Mouse (Mus musculus) liver, embryonic 12.5 days (tissue): ENCODE results near the gene Cilp2. TPM values are rescaled to one million over a fixed set of nuclear protein-coding genes. Genes with fewer than 3 reads are reported as not detected.

Source experiments
- ATAC-seq: fragments of 200-750 bp; cut with Nextera tagmentation; 2 replicates; pipeline ENCODE4 v1.8.0; 2017; ENCODE audit warnings: moderate number of reproducible peaks, mild to moderate bottlenecking, moderate library complexity
- H3K27ac ChIP-seq: fragments of 300-500 bp; sonication (generic); 2 replicates; pipeline ENCODE4 v1.5.1; 2016; ENCODE audit warnings: mild to moderate bottlenecking
- H3K27me3 ChIP-seq: fragments of 300-500 bp; sonication (generic); replicated peaks from 2 replicates; pipeline ENCODE4 v1.6.1; 2016; ENCODE audit warnings: mild to moderate bottlenecking, moderate library complexity
- H3K36me3 ChIP-seq: fragments of 300-500 bp; sonication (generic); 2 replicates; pipeline ENCODE4 v1.6.1; 2016; ENCODE audit warnings: mild to moderate bottlenecking, moderate library complexity
- H3K4me1 ChIP-seq: fragments of 300-500 bp; sonication (generic); 2 replicates; pipeline ENCODE4 v1.6.1; 2016
- H3K4me2 ChIP-seq: fragments of 300-500 bp; sonication (generic); 2 replicates; pipeline ENCODE4 v1.6.1; 2016; ENCODE audit warnings: mild to moderate bottlenecking, moderate library complexity
- H3K4me3 ChIP-seq: fragments of 300-500 bp; sonication (generic); 2 replicates; pipeline ENCODE4 v1.5.1; 2016; ENCODE audit warnings: mild to moderate bottlenecking, moderate library complexity
- H3K9ac ChIP-seq: fragments of 300-500 bp; sonication (generic); 2 replicates; pipeline ENCODE4 v1.6.1; 2016; ENCODE audit warnings: mild to moderate bottlenecking, moderate library complexity
- H3K9me3 ChIP-seq: fragments of 300-500 bp; sonication (generic); replicated peaks from 2 replicates; pipeline ENCODE4 v1.6.1; 2016; ENCODE audit warnings: mild to moderate bottlenecking, moderate library complexity
- WGBS: fragments of 180-500 bp; shearing (Covaris S2); methylation state at CpG from one replicate; pipeline ENCODE4 v1.1.7; 2016; ENCODE audit not compliant: insufficient replicate concordance; 5-methylcytosine and 5-hydroxymethylcytosine counted together
- polyA plus RNA-seq: library from polyadenylated mRNA; unstranded; fragments of >200 nt; fragmentation: Nextera tagmentation; extraction: Ambion mirVana; gene quantifications from 2 replicates; pipeline ENCODE4 v1.2.1, GENCODE M21; 2016

Cilp2 gene
- polyA plus RNA-seq, 1 experiment from 2014 or later = 0.14 TPM

GRCm38 (mm10) chr8:69864180-69864579 is 23.3 kb downstream of the Cilp2 start:
- no peaks in the 10 kb centered on the region for H3K36me3 ChIP-seq
- no peak overlapping the region for H3K4me3 ChIP-seq
- peaks cover 8% of the 10 kb centered on the region; the same call in 1 of the 2 replicates for H3K27me3 ChIP-seq
- no peak overlapping the region for H3K4me2 ChIP-seq
- no peak overlapping the region for H3K27ac ChIP-seq
- H3K9ac ChIP-seq = no peak overlapping the region
- ATAC-seq = no peak
- H3K4me1 ChIP-seq = peaks cover 14% of the 10 kb centered on the region
- H3K9me3 ChIP-seq = no peaks in the 10 kb centered on the region
- WGBS = 49% methylated on average over 5 of the region's 5 CpGs

- Histone ChIP-seq H3K9ac (no peak overlapping the region), H3K36me3 (no peaks in the 10 kb centered on the region), H3K27me3 (peaks cover 8% of the 10 kb centered on the region; the same call in 1 of the 2 replicates), H3K4me2 (no peak overlapping the region), H3K27ac (no peak overlapping the region), H3K9me3 (no peaks in the 10 kb centered on the region), H3K4me1 (peaks cover 14% of the 10 kb centered on the region), H3K4me3 (no peak overlapping the region)
- ATAC-seq = peak; percentile 53; the same call in 1 of the 2 replicates
- WGBS = 63% methylated on average over 5 of the region's 5 CpGs
Measured at GRCm38 (mm10) chr8:69863387-69864020, 24.0 kb downstream of the Cilp2 start.

- Histone ChIP-seq H3K9me3 (no peaks in the 10 kb centered on the region), H3K4me2 (no peak overlapping the region), H3K36me3 (no peaks in the 10 kb centered on the region), H3K4me3 (no peak overlapping the region), H3K27ac (no peak overlapping the region), H3K4me1 (peaks cover 14% of the 10 kb centered on the region), H3K27me3 (no peaks in the 10 kb centered on the region; the same call in 1 of the 2 replicates), H3K9ac (no peak overlapping the region)
- no peak for ATAC-seq
- 28% methylated on average over 2 of the region's 2 CpGs for WGBS
Measured at GRCm38 (mm10) chr8:69861251-69861650, 26.2 kb downstream of the Cilp2 start.

DNA sequence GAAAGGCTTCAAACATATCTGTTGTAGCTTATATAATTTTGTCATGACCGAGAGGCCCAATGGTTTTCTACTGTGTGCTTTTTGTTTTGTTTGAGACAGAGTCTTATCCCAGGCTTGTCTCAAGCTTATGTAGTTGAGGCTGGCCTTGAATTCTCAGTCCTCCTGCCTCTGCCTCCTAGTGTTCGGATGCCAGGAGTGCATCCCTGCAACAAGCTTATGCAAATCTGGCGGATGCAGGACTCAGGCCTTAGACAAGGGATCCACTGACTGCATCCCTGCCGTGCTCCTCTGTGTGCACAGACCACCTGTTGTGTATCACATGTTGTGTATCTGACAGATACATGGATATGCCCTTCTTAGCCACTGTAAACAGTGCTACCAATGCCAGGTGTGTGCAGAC is 26.7 kb downstream of the Cilp2 start:
- no peak overlapping the region for H3K4me2 ChIP-seq
- 50% methylated on average over 4 of the region's 4 CpGs for WGBS

GRCm38 (mm10) chr8:69853869-69854268 is 33.6 kb downstream of the Cilp2 start:
- no peaks in the 10 kb centered on the region for H3K27me3 ChIP-seq
- H3K4me1 ChIP-seq = peaks cover 26% of the 10 kb centered on the region
- H3K4me2 ChIP-seq = no peak overlapping the region
- no peak overlapping the region for H3K9ac ChIP-seq
- WGBS = 79% methylated on average over 10 of the region's 10 CpGs
- H3K9me3 ChIP-seq = no peaks in the 10 kb centered on the region
- H3K4me3 ChIP-seq = no peak overlapping the region
- H3K36me3 ChIP-seq = no peaks in the 10 kb centered on the region
- no peak overlapping the region for H3K27ac ChIP-seq
- ATAC-seq = no peak

More for the DNA sequence above, 26.7 kb downstream of the Cilp2 start:
- Histone ChIP-seq H3K36me3 (no peaks in the 10 kb centered on the region), H3K27me3 (no peaks in the 10 kb centered on the region), H3K27ac (no peak overlapping the region), H3K4me3 (no peak overlapping the region), H3K9ac (no peak overlapping the region), H3K4me1 (peaks cover 14% of the 10 kb centered on the region), H3K9me3 (no peaks in the 10 kb centered on the region)
- ATAC-seq = no peak

DNA sequence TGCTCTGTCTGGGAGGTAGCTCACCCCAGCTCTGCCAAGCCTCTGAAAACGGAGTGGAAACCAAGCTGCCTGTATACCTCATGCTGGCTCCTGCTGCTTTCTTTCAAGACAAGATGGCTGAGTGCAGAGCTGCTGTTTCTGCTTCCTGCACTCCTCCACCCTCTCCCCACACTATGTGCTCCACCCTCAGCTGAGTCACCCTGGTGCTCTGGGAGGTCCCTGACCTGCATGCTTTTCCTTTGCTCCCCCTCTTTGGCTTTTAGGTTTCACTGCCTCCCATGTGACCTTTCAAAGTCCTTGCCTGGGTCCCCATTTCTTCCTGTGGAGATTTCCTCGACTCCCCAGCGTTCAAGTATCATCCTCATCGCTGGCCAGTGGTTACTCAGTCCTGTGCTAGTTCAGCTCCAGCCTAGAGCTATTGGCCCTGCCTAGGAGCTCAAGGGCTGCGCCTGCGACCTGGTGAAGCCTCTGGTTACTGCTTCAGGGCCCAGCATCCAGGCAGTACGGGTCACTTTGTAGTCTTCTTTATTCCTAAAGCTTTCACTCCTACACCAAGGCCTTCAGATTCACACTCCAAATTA is 36.5 kb downstream of the Cilp2 start:
- H3K9ac ChIP-seq = no peak overlapping the region; the same call in 1 of the 2 replicates
- peak overlapping the region; percentile 34 for H3K4me2 ChIP-seq
- no peaks in the 10 kb centered on the region for H3K36me3 ChIP-seq
- 68% methylated on average over 7 of the region's 7 CpGs for WGBS
- H3K27ac ChIP-seq = peak overlapping the region; percentile 80
- ATAC-seq = peak; percentile 87
- no peak overlapping the region for H3K4me3 ChIP-seq
- H3K27me3 ChIP-seq = no peaks in the 10 kb centered on the region
- H3K4me1 ChIP-seq = peaks cover 31% of the 10 kb centered on the region
- H3K9me3 ChIP-seq = no peaks in the 10 kb centered on the region

DNA sequence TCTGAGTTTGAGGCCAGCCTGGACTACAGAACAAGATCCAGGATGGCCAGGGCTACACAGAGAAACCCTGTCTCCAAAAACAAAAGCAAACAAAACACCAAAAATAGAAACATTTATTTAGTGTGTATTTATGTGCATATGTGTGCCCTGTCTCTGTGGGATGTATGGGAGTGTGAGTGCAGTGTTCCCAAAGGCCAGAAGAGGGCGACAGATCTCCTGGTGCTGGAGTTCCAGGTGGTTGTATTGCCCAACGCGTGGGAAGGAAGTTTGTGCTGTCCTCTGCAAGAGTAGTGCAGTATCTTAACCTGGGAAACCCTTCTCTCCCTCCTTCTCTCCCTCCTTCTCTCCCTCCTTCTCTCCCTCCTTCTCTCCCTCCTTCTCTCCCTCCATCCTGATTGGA is 37.6 kb downstream of the Cilp2 start:
- Histone ChIP-seq H3K4me1 (peaks cover 31% of the 10 kb centered on the region), H3K4me3 (no peak overlapping the region), H3K27ac (no peak overlapping the region), H3K36me3 (no peaks in the 10 kb centered on the region), H3K9ac (no peak overlapping the region), H3K4me2 (no peak overlapping the region), H3K9me3 (no peaks in the 10 kb centered on the region), H3K27me3 (no peaks in the 10 kb centered on the region)
- WGBS = 50% methylated on average over 3 of the region's 3 CpGs
- no peak for ATAC-seq

DNA sequence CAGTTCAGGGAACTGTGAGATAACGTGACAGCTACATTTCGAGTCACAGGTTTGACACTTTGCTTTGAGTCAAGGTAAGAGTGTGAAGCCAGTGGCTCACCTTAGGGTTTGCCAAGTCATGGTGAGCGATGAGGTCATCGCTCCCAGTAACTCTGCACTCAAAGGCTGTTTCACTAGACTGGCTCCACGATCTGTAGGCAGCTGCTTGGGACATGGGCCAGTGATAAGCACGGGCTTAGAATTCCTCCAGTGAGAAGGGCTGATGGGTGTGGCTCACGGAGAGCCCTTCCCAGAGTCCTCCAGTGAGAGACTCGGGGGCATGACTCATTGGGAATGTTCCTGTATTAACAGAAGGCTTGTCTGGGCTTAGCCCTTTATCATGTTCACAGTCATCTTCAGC is 38.5 kb downstream of the Cilp2 start:
- ATAC-seq = peak; percentile 57
- no peak overlapping the region for H3K4me2 ChIP-seq
- peaks cover 31% of the 10 kb centered on the region for H3K4me1 ChIP-seq
- no peak overlapping the region for H3K9ac ChIP-seq
- H3K9me3 ChIP-seq = no peaks in the 10 kb centered on the region
- H3K27ac ChIP-seq = peak overlapping the region; percentile 13
- H3K4me3 ChIP-seq = no peak overlapping the region
- no peaks in the 10 kb centered on the region for H3K36me3 ChIP-seq
- no peaks in the 10 kb centered on the region for H3K27me3 ChIP-seq
- 54% methylated on average over 8 of the region's 8 CpGs for WGBS

DNA sequence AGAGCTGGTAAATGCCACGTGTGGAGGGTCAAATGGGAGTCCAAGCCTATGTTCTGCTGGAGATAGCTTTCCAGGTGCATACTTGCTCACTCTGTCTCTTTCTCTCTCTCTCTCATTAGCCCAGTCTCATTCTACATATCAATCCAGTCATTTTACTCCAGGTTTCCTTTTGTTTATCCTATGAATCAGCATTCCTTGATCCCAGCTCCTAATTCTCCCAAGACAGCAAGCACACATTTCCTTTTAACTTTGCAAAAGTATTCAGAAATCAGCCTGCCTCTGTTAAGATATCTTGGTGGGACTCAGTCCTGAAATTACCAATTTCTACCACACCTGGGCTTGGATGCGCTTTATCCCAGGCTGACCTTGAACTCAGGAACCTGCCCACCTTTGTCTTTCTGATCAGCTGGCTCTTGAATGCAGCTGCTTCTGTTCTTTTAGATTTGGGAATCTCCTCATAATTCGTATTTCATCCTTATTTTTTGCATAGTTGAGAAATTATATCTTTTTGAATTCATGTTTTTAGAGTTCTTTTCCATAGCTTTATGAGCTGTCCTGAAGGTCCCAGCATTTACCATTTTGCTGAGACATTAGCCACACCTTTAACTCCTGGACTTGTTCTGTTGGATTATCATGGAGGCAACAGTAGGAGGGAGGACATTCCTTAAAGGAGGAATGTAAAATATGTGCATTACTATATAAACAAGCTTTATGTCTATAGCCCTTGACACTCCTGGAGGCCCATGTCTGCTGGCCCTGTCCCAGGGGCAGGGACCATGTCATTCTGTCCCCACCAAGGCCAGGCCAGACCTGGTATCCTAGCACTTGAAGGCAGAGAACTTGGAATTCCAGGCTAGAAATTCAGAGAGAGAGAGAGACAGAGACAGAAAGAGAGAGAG is 40.1 kb downstream of the Cilp2 start:
- no peak overlapping the region for H3K27ac ChIP-seq
- no peak overlapping the region for H3K4me2 ChIP-seq
- no peaks in the 10 kb centered on the region for H3K9me3 ChIP-seq
- peaks cover 31% of the 10 kb centered on the region for H3K4me1 ChIP-seq
- no peaks in the 10 kb centered on the region for H3K27me3 ChIP-seq
- ATAC-seq = no peak
- no peaks in the 10 kb centered on the region for H3K36me3 ChIP-seq
- H3K4me3 ChIP-seq = no peak overlapping the region
- 52% methylated on average over 3 of the region's 3 CpGs for WGBS
- H3K9ac ChIP-seq = no peak overlapping the region

GRCm38 (mm10) chr8:69837057-69837682 is 50.3 kb downstream of the Cilp2 start:
- Histone ChIP-seq H3K36me3 (no peaks in the 10 kb centered on the region), H3K27me3 (peaks cover 3% of the 10 kb centered on the region; the same call in 1 of the 2 replicates), H3K9ac (no peak overlapping the region), H3K4me3 (no peak overlapping the region), H3K4me2 (no peak overlapping the region), H3K4me1 (peaks cover 15% of the 10 kb centered on the region), H3K27ac (no peak overlapping the region), H3K9me3 (no peaks in the 10 kb centered on the region)
- 56% methylated on average over 8 of the region's 8 CpGs for WGBS
- ATAC-seq = no peak

DNA sequence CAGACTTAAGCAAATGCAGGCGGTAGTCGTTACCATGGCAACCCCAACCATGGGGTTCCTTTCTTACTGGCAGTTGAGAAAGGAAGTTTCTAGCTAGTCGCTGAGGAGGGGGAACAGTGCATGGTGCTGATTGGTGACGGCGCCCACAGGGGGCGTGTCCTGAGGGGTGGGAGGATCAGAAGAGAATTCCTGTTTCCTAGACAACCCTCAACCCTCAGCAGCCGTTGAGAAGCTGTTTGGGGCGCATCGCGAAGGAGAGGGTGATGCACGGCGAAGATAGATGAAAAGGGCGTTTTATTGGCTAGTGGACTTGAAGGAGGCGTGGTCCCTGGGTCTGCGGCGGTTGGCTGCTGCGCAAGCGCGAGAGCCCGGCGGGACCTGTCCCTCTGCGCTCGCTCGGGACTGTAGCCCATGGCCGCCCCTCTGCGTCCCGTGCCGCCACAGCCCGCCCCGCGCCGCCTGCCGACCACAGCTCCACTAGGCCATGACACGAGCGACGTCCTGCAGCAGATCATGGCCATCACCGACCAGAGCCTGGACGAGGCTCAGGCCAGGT is 55.1 kb downstream of the Cilp2 start, which contains the start of gene Pbx4:
Gene Pbx4, plus strand, starts transcription at position 194 of the 556 bp plus-strand sequence.
- H3K9me3 ChIP-seq = no peaks in the 10 kb centered on the region
- peaks cover 3% of the 10 kb centered on the region; the same call in 1 of the 2 replicates for H3K27me3 ChIP-seq
- peak within 1 kb of the TSS; percentile 90 for H3K4me2 ChIP-seq
- peaks cover 24% of the 10 kb centered on the region for H3K4me1 ChIP-seq
- 2% methylated on average over 38 of the region's 38 CpGs for WGBS
- H3K36me3 ChIP-seq = 0 out of 2 replicates have a peak, but pooled peaks cover 3% of the 10 kb centered on the region
- H3K9ac ChIP-seq = peak within 1 kb of the TSS; percentile 67
- no peak within 1 kb of the TSS for H3K27ac ChIP-seq
- ATAC-seq = peak; percentile 93
- H3K4me3 ChIP-seq = peak within 1 kb of the TSS; percentile 64
